Mouse (Mus musculus) olfactory bulb, adult 2 months (tissue): ENCODE data around the gene Smarcd3. TPM values are rescaled to one million over a fixed set of nuclear protein-coding genes. Genes with fewer than 3 reads are reported as not detected.
A peak's percentile ranks its signal among the peaks of the same experiment; 100 is the strongest.

Experiments used
- H3K27ac ChIP-seq: fragments of 200-500 bp; 2 replicates; pipeline ENCODE4 v1.5.1; 2012; ENCODE audit warnings: low read depth, low read length; ENCODE audit not compliant: insufficient read depth
- H3K4me1 ChIP-seq: fragments of 200-500 bp; 2 replicates; pipeline ENCODE4 v1.6.1; 2012; ENCODE audit warnings: low read length; ENCODE audit not compliant: control insufficient read depth, insufficient read depth
- H3K4me3 ChIP-seq: fragments of 200-500 bp; 2 replicates; pipeline ENCODE4 v1.5.1; 2012; ENCODE audit warnings: mild to moderate bottlenecking, low read depth, low read length, moderate library complexity; ENCODE audit not compliant: insufficient read depth
- CTCF ChIP-seq: fragments of 200-500 bp; IDR thresholded peaks from 2 replicates; pipeline ENCODE4 v1.5.1; 2012; ENCODE audit warnings: low read depth, mild to moderate bottlenecking, low read length, moderate library complexity; ENCODE audit not compliant: insufficient read depth
- POLR2A ChIP-seq: fragments of 200-500 bp; IDR thresholded peaks from 2 replicates; pipeline ENCODE4 v1.6.1; 2012; ENCODE audit warnings: mild to moderate bottlenecking, low read depth, low read length, moderate library complexity; ENCODE audit not compliant: insufficient read depth
- WGBS: fragments of 180-500 bp; shearing (Covaris S2); methylation state at CpG from one replicate; pipeline ENCODE4 v1.1.7; 2018; 5-methylcytosine and 5-hydroxymethylcytosine counted together
- polyA plus RNA-seq: library from polyadenylated mRNA; stranded (reverse); fragments of >200 nt; gene quantifications from 2 replicates; pipeline ENCODE4 v1.2.4, GENCODE M21; 2012; ENCODE audit warnings: low replicate concordance; ENCODE audit not compliant: missing spikeins, insufficient read depth, insufficient read length

Smarcd3 gene
- polyA plus RNA-seq, 1 experiment = not detected

GRCm38 (mm10) chr5:24601071-24601835 lies 23.0 kb downstream of the Smarcd3 start:
- TF ChIP-seq CTCF = no peak
- no peak for TF ChIP-seq POLR2A
- 4% methylated on average over 33 of the region's 33 CpGs for WGBS
- H3K4me1 ChIP-seq = peaks cover 66% of the 10 kb centered on the region
- peak overlapping the region; percentile 54 for H3K4me3 ChIP-seq
- peak overlapping the region; percentile 0; the same call in 1 of the 2 replicates for H3K27ac ChIP-seq

- TF ChIP-seq POLR2A (no peak), CTCF (no peak)
- Histone ChIP-seq H3K27ac (no peak overlapping the region), H3K4me3 (no peak overlapping the region), H3K4me1 (peaks cover 68% of the 10 kb centered on the region)
- 96% methylated on average over 2 of the region's 2 CpGs for WGBS
These were observed 24.0 kb downstream of the Smarcd3 start for GRCm38 (mm10) chr5:24600236-24600635.

- TF ChIP-seq POLR2A = no peak
- TF ChIP-seq CTCF = no peak
- peak overlapping the region; percentile 64; the same call in 1 of the 2 replicates for H3K4me3 ChIP-seq
- 30% methylated on average over 8 of the region's 8 CpGs for WGBS
- H3K4me1 ChIP-seq = peaks cover 70% of the 10 kb centered on the region
- H3K27ac ChIP-seq = no peak overlapping the region
These were observed 25.1 kb downstream of the Smarcd3 start for GRCm38 (mm10) chr5:24599137-24599536.

- peaks cover 65% of the 10 kb centered on the region for H3K4me1 ChIP-seq
These were observed 25.6 kb downstream of the Smarcd3 start for GRCm38 (mm10) chr5:24598570-24599006.

GRCm38 (mm10) chr5:24597901-24598569 lies 26.2 kb downstream of the Smarcd3 start:
- peaks cover 61% of the 10 kb centered on the region for H3K4me1 ChIP-seq
- H3K4me3 ChIP-seq = peak overlapping the region; percentile 64
- WGBS = 8% methylated on average over 15 of the region's 15 CpGs
- H3K27ac ChIP-seq = peak overlapping the region; percentile 40
- TF ChIP-seq POLR2A (no peak), CTCF (no peak)

More at GRCm38 (mm10) chr5:24598570-24599006, 25.6 kb downstream of the Smarcd3 start:
- H3K27ac ChIP-seq = peak overlapping the region; percentile 40; the same call in 1 of the 2 replicates
- WGBS = under 1% methylated on average over 41 of the region's 41 CpGs
- TF ChIP-seq POLR2A (no peak), CTCF (peak; percentile 63)
- H3K4me3 ChIP-seq = peak overlapping the region; percentile 64

- H3K4me1 ChIP-seq = peaks cover 60% of the 10 kb centered on the region
- TF ChIP-seq POLR2A (no peak), CTCF (no peak)
- peak overlapping the region; percentile 94 for H3K27ac ChIP-seq
- peak overlapping the region; percentile 6; the same call in 1 of the 2 replicates for H3K4me3 ChIP-seq
- WGBS = 10% methylated on average over 2 of the region's 2 CpGs
These were observed 26.9 kb downstream of the Smarcd3 start for GRCm38 (mm10) chr5:24597221-24597728.

- TF ChIP-seq CTCF (no peak), POLR2A (no peak)
- peaks cover 62% of the 10 kb centered on the region for H3K4me1 ChIP-seq
- H3K4me3 ChIP-seq = peak overlapping the region; percentile 18
- 4% methylated on average over 11 of the region's 11 CpGs for WGBS
- peak overlapping the region; percentile 95 for H3K27ac ChIP-seq
These were observed 27.6 kb downstream of the Smarcd3 start for GRCm38 (mm10) chr5:24596519-24597171.

- Histone ChIP-seq H3K4me3 (0 out of 2 replicates have a peak overlapping the region, but pooled peaks have one; percentile 18), H3K27ac (peak overlapping the region; percentile 95), H3K4me1 (peaks cover 63% of the 10 kb centered on the region)
- TF ChIP-seq CTCF (no peak), POLR2A (no peak)
- WGBS = 33% methylated on average over 14 of the region's 14 CpGs
These were observed 28.3 kb downstream of the Smarcd3 start for GRCm38 (mm10) chr5:24595786-24596380.
